Mouse (Mus musculus) embryo, embryonic 11.5 days (tissue): Measurements from ENCODE around the gene Gm49486.
"Not testable (repeated sequence)": the region's sequence is repeated elsewhere in the genome, so short reads cannot be mapped to it uniquely, and the experiment has no call there.

Source experiments
- DNase-seq: peaks from one replicate; pipeline ENCODE4 v3.0.0-alpha.2; 2012; ENCODE audit warnings: low read depth, low spot score

Gm49486 gene

DNA sequence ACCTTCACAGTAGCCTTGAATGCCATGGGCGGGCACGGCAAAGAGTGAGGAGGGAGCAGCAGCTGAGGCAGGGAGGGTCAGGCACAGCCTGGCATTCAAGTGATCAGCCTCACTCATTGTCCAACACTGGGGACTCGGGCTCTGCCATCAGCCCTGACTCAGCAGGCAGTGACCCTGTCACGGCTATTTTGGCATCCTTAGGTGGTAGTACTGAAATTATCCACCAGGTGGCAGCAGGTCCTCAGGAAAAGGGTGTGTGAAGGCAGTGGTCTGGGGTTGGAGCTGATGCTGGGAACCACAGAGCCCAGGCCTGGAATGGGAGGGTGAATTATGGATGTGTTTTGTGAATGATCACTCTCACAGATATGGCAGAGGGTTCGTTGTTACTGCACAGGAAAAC is 4.5 kb upstream of the Gm49486 start:
- peak; percentile 85 for DNase-seq

GRCm38 (mm10) chr15:79225780-79226179 is 3.4 kb upstream of the Gm49486 start:
- not testable (repeated sequence) for DNase-seq

DNA sequence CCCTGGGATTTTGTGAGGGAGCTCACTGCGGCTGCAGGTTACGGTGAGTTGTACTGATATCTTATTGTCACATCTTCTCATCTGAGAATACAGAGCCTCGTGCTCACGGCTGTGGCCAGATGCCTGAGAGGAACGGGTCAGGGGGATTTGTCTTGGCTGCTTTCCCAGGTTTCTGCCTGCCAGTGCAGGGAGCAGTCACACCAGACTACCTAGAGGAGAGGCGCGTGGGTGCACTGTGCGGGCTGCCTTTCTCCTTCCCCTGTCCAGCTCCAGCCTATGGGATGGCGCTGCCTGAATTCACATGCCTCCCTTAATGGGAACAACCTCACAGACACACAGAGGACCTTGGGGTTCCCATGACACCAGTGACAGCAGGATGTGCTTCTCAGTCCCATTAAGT is 6.1 kb downstream of the Gm49486 start:
- no peak for DNase-seq

DNA sequence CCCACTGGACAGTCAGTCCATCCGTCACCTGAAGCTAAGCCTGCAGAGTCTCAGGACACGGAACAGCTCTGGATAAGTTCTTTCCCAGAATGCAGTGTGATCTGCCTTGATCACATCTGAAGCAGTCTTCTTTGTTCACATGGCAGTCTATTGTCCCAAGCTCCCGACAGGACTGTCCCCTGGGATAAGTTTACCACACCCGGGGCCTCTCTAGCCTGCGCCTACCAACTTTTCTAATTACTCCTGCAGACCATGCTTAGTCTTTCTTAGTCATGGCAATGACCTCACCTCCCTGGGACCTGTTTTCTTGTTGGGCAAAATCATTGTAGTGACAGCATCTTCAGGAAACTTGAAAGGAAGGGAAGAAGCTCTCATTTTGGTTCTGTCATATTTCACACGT is 8.8 kb downstream of the Gm49486 start:
- DNase-seq = no peak

DNA sequence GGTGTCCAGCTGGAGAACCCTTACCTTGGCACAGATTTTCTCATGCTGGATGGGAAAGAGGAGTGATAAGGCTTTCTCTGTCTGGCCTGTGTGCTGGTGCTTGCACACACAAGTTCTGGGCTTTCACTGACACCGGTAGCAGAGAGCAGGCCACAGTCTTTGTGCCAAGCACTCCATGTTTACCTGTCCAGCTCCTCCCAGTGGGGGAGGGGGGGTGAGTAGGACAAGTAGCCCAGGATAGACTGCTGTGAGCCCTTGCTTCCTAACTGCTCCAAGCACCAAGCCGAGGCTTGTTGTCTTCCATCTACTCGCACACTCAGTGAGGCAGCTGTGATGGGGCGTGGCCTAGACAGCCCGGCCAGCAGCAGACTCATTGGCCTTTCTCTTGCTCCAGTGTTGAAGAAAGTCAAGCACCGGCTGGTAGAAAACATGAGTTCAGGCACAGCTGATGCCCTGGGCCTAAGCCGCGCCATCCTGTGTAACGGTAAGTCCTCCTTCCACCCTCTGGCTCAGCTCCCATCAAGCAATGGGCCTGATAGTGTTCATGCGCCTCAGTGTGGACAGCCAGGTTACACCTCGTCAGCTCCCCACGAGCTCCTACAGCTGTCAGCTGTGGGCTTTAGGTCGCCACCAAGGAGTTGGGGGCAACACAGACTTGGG is 13.5 kb downstream of the Gm49486 start:
- DNase-seq = no peak

DNA sequence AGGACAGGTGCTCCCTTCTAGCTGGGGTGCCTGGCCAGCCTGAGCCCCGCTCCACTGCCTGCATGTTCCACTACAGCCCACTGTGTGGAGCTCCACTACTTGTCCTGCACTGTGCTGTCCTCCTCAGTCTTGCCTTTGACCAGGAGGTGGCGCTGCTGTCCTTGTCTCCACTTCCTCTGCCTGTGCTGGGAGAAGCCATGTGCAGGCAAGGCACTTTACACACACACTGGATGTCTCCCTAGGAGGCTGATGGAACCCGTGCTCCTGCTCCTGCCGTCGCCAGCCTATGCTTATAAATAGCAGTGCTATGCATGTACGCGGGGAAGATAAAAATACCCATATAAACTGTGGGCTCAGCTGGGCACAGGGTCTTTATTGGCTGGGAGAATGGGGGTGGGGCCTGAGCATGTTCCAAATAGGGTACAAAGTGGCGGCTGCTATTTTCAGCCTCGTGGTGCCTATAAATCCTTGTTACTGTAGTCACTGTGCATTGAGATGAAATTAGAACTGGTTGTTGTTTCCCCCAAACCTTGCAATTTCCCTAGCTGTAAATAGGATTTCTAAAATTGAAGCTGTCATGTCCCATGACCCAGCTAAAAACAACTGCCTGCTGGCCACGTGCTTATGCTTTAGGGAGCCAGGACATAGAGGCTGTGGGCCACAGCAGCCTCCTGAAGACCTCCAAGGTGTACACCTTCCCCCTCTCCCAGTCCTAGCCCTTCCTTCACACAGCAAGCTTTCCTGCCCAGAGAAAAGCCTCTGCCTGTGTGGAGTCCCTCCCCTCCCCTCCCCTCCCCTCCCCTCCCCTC is 14.2 kb downstream of the Gm49486 start:
- DNase-seq = peak; percentile 95

DNA sequence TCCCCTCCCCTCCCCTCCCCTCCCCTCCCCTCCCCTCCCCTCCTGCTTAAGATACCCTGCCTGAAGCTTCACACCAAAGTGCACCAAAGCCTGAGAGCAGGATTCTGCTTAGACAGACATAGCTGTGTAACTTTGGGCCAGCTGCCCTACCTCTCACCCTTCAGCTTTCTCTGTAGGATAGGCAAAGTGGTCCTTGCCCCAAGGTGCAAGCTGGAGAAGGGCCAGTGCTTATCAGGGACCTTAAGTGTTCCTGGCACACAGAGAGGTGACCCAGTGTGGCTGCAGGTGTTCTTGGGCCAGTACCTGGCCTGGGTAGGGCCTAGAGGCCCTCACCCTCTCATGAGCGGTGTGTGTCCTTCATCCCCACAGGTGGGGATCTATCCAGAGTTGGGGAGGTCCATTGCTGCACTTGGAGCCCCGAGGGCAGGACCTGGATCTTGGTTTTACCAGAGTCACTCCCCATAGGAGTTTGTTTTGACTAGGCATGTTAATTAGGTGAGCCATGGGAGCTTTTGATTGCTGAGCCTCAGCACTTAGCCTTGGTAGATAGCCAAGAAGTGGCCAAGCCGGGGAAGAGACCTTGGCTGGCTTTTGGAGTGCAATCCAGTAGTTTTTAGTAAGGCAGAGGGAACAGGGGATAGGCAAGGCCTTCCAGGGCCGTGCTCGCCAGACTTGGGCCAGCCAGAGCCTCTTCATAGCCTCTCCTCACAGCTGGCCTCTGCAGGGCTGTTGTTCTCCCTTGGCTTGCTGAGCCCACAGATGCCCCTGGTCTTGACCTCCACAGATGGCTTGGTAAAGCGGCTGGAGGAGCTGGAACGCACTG is 15.1 kb downstream of the Gm49486 start:
- no peak for DNase-seq

DNA sequence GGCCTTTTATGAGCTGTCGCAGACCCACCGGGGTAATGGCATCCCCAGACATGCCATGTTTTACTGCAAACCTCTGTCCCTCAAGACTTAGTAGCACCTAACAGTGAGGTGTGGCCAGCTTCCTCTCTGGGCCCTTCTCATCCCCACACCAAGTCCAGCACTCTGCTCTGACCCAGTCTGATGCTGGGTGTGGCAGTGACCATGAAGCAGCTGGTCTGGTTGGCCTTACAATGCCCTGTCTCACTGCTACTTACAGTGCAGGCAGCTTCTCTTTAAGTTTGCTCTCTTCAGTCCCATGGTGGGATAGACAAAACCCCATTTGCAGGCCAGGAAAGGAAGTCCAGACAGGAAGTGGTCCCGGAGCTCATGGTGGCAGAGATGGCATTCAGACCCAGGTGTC is 16.1 kb downstream of the Gm49486 start:
- DNase-seq = no peak

DNA sequence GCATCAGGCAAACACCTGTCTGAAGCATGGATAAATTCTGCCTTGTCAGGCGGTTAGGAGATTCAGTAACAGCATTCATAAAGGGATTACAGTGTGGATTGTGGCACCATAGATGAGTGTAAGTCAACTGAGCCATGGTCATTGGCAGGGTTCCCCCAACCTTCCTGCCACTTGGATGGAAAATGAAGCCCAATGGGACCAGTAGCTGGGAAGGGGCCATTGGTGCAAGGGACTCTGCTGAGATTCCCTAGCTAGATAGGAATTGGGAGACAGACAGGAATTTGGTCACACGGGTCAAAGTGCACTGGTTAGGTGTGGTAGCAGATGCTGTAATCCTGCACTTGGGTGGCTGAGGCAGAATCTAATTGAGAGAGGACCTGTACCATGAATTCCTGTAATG is 21.0 kb downstream of the Gm49486 start:
- DNase-seq = no peak

- DNase-seq = no peak
Measured at GRCm38 (mm10) chr15:79251168-79251567, 22.0 kb downstream of the Gm49486 start.

DNA sequence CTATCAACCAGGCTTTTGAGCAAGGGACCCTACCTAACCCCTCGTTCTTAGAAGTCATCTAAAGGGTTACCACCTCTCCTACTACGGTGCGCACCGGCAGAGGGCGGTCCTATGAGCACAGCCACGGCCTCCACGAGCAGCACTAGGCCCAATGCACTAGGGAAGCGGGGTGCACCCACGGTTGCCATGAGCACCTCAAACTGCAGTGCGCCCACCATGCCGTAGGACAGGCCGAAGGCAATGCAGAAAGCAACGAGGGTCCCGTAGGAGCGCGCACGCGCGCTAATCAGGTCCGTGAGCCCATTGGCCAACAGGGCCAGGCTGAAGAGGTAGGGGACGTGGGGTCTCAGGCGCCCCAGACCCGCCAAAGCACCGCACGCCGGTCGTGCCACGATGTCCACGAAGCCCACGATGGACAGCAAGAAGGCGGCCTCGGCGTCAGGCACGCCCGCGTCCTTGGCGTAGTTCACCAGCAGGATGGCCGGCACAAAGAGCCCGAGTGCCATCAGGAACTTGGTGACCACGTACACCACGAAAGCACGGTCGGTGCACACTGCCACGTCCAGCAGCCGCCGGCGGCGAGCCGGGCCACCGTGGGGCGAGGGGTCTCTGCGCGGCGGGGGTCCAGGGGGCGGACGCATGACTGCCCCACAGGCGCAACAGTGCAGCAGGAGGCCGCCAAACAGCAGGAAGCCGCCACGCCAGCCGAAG is 22.7 kb downstream of the Gm49486 start:
- no peak for DNase-seq

- no peak for DNase-seq
Measured at GRCm38 (mm10) chr15:79252580-79252979, 23.4 kb downstream of the Gm49486 start.

- DNase-seq = no peak
Measured at GRCm38 (mm10) chr15:79254661-79255060, 25.5 kb downstream of the Gm49486 start, which contains the start of gene Slc16a8. Slc16a8 (minus strand) TSS chr15:79254761.

GRCm38 (mm10) chr15:79258521-79258920 is 29.3 kb downstream of the Gm49486 start:
- DNase-seq = no peak

DNA sequence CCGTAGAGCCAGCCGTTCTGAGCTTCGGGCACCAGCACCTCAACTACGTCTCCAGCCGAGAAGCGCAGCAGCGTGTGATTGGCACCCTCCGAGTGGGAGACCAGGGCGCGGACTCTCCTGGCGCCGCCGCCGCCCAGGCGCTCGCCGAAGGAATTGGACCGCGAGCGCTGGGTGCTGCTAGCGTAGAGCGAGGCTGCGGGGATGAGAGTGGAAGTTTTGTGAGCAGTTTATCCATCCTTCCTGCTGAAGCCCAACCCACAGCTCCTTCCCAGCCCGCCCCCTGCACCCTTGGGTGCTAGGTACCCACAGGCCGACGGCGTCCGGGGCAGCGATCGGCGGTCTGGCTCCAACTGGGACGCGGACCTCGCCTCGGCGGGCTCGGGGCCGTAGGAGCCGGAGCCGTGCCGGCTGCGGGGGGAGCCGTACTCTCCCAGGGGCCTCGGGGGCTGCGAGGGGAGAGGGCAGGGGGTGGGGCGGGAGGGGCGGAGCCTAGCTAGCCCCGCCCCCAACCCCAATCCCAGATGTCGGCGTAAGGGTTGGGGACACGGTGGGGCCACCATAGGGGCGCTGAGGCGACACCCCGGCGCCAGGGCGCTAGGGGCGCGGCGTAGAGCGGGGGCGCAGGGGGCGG is 32.0 kb downstream of the Gm49486 start:
- no peak for DNase-seq

DNA sequence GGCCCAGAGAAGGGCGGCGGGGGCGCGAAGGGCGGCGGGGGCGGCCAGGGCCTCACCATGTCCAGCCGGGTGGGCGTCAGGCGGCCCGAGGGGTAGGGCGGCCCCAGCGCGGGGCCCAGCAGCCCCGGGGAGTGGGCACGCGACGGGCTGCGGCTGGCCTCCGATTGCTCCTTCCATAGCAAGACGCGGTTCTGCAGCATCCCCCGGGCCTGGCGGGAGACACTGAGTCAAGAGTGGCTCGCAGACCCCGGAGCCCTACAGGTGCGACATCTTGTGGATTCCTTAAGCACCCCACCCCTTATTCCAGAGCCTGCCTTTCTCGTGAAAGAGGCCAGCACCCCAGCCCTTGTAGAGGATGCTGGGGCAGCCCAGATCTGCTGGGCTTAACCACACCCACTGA is 32.6 kb downstream of the Gm49486 start:
- DNase-seq = no peak

DNA sequence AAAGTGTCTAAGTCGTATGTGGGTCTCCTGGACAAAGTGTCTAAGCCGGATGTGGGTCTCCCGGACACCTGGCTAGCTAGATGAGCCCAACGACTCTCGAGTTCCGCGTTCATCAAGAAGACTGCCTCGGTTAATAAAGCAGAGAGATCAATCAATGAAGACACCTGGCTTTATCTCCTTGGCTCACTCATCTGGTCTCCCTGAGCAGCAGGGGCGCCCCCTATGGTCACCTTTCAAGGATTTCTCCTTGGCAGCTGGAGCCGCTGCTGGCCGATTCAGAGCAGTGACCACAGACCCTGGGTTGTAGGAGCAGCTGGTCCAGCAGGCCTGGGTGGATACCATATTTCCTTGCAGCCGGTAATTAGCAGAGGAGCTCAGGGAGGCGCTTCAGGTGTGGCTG is 33.2 kb downstream of the Gm49486 start:
- DNase-seq = no peak

- DNase-seq = no peak
Measured at GRCm38 (mm10) chr15:79262786-79263309, 33.7 kb downstream of the Gm49486 start.

- no peak for DNase-seq
Measured at GRCm38 (mm10) chr15:79263726-79264125, 34.5 kb downstream of the Gm49486 start.

DNA sequence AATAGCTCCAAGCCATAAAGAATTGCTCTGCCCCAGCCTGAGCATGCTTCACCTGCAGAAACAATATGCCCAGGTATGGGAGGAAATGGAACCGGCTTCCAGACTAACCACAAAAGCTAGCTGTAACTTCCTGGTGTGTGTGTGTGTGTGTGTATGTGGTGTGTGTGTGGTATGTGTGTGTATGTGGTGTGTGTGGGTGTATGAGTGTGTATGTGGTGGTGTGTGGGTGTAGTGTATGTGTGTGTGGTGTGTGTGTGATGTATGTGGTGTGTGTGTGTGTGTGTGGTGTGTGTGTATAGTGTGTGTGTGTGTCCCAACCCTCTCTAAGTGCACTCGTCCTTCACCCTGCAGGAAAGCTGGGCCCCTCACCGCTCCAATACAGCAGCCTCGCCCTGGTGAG is 36.2 kb downstream of the Gm49486 start:
- no peak for DNase-seq

DNA sequence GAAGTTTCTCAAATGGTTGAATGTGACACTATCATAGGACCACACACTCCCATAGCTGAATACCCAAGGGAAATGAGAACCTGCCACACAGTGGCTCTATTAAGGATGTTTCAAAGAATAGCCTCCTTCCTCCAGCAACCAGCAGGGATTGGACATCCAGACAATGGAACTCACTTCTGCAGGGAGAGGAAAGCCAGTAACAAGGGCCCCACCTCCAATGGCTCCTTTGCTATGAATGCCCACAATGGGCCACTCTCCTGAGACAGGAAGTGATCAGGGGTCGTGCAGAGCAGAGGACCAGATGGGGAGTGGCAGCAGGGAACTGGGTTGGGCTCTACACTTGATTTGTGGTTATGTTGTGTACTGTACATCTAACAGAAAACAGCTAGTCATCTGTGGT is 39.3 kb downstream of the Gm49486 start:
- DNase-seq = no peak
